In the genomic region with DNA sequence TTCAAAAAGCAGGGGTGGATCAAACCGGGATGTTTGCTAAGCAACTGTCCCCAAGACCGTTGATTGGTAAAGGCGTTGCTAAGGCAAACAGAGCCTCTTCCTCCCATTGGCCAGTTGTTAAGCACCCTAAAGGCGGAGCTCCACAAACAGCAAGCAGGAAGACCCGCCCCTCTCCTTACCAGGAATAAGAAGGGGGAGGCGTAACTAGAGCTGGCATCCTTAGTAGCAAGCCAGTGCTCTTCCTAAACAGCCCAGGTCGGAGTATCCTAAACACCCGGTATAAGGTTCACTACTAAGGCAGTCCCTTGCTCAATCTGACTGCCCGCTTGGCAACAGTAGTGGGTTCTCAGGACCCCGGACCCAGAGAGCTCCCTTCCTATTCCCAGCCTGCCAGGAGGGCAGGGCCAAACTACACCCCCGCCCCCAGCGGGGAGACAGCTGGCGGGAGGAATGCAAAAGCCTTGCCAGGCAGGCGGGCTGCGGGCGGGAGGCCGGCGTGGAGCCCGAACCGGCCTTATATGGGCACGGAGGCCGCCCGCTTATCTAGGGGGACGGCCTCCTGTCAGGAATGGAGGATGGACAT, we compare ENCODE assay signal across 8 mouse cellular contexts. TPM values are rescaled to one million over a fixed set of nuclear protein-coding genes. Genes with fewer than 3 reads are reported as not detected.
DNase-seq lines count a peak whose midpoint lies in the region; ATAC-seq and TF ChIP-seq lines count a peak whose summit lies in the region.

No protein-coding gene starts in this region.

- peak; percentile 98 for DNase-seq in adipocyte (ENCODE audit: low spot score)
- DNase-seq in embryo, embryonic 10.5 days (ENCODE audit: low spot score): peak; percentile 97
- peak; percentile 94 for DNase-seq in gastrocnemius, postnatal 10 days
- DNase-seq in hindlimb bud, embryonic 11.5 days (ENCODE audit: extremely low spot score, low read depth, low spot score): peak; percentile 86
- peak; percentile 85 to 88 for DNase-seq in left cerebral cortex, adult 2 months (ENCODE audit: extremely low spot score in 1 of 2, low spot score in 2 of 2)
- peak; percentile 86 to 92 for DNase-seq in right cerebral cortex, adult 2 months (ENCODE audit: low spot score in 2 of 2)
- peak; percentile 90 to 91 for DNase-seq in urinary bladder, postnatal 36 days (ENCODE audit: low spot score in 2 of 2)

- peak overlapping the region; percentile 91 for H3K4me3 ChIP-seq in left cerebral cortex, adult 2 months

- ATAC-seq in megakaryocyte, adult 5-6 weeks (ENCODE audit: poor library complexity, severe bottlenecking): peak; percentile 16; the same call in 1 of the 2 replicates

- H3K27ac ChIP-seq in left cerebral cortex, adult 2 months: peak overlapping the region; percentile 97

- intact Hi-C loops in left cerebral cortex, adult 2 months (cut with DNase I): loop anchor here (5.0 to 10.0 kb wide), 2 partner anchors 92 to 149 kb away; partner anchors contain the start of genes Klc4 and Mrpl2

- no peak for TF ChIP-seq CTCF in left cerebral cortex, adult 2 months (IDR thresholded peaks at IDR 0.05)

RNA-seq across cellular contexts. Expression of gene Srf, which starts 3.0 kb away (rescaled TPM):
- 10 to 100 TPM; 66.9 to 75.5 TPM for total RNA-seq in gastrocnemius, postnatal 10 days (2021)
- total RNA-seq in left cerebral cortex, adult 2 months (2021): 10 to 100 TPM; 57.0 to 74.2 TPM
- 28.5 and 34.0 TPM in 2 replicates for total RNA-seq in megakaryocyte, adult 5-6 weeks (2015)
- 23.7 and 36.3 TPM in 2 replicates for total RNA-seq in megakaryocyte, adult 5-6 weeks (2017)

RNA-seq across cellular contexts. Expression of gene Cul9, which starts 6.7 kb away (rescaled TPM):
- total RNA-seq in gastrocnemius, postnatal 10 days (2021): 10 to 100 TPM; 11.3 to 11.5 TPM
- total RNA-seq in left cerebral cortex, adult 2 months (2021): 10 to 100 TPM; 66.6 to 70.1 TPM
- 2.7 and 4.3 TPM in 2 replicates for total RNA-seq in megakaryocyte, adult 5-6 weeks (2015)
- 1.7 and 4.4 TPM in 2 replicates for total RNA-seq in megakaryocyte, adult 5-6 weeks (2017)

RNA-seq across cellular contexts. Expression of gene Dnph1, which starts 56.4 kb away (rescaled TPM):
- total RNA-seq in gastrocnemius, postnatal 10 days (2021): 1 to 10 TPM; 4.9 to 5.2 TPM
- total RNA-seq in left cerebral cortex, adult 2 months (2021): 1 to 10 TPM; 4.2 to 5.0 TPM
- total RNA-seq in megakaryocyte, adult 5-6 weeks (2015): 10.1 and 10.4 TPM in 2 replicates
- total RNA-seq in megakaryocyte, adult 5-6 weeks (2017): 4.3 and 5.9 TPM in 2 replicates

Comparison
In these comparisons a context has a peak if more than half of its experiments do, and no peak if none do; other contexts are left out.
1. Peak in every context shown above with its lines: DNase-seq, ATAC-seq, H3K4me3 ChIP-seq and H3K27ac ChIP-seq.
2. RNA of gene Cul9, which starts 6.7 kb away (total RNA-seq): 66.6 to 70.1 TPM in left cerebral cortex, adult 2 months; 11.3 to 11.5 TPM in gastrocnemius, postnatal 10 days and 1.7 to 4.4 TPM in megakaryocyte, adult 5-6 weeks; every median in the first group is over 4 times any median in the second.